Mouse (Mus musculus): ENCODE measurements around the gene Eif4e2. TPM values are rescaled to one million over a fixed set of nuclear protein-coding genes. Genes with fewer than 3 reads are reported as not detected.

Eif4e2 gene
- 69.5 and 72.5 TPM in 2 replicates for polyA plus RNA-seq (2012; rRNA removed)

- peak; percentile 82 for DNase-seq (ENCODE audit: low spot score)
Observed at GRCm38 (mm10) chr1:87213735-87214704, at the start of gene Eif4e2. TSS of gene Eif4e2 (plus strand) at chr1:87213914.

- DNase-seq (ENCODE audit: low spot score): no peak
Observed at GRCm38 (mm10) chr1:87164164-87164795, 49.4 kb upstream of the Eif4e2 start.

GRCm38 (mm10) chr1:87164796-87165184, 48.9 kb upstream of the Eif4e2 start:
- DNase-seq (ENCODE audit: low spot score): no peak

- no peak for DNase-seq (ENCODE audit: low spot score)
Observed at GRCm38 (mm10) chr1:87170458-87170857, 43.3 kb upstream of the Eif4e2 start.

GRCm38 (mm10) chr1:87171312-87171711, 42.4 kb upstream of the Eif4e2 start:
- DNase-seq (ENCODE audit: low spot score): no peak

- DNase-seq (ENCODE audit: low spot score): no peak
Observed at GRCm38 (mm10) chr1:87172316-87172715, 41.4 kb upstream of the Eif4e2 start.

GRCm38 (mm10) chr1:87174006-87174955, 39.4 kb upstream of the Eif4e2 start:
- peak; percentile 42 for DNase-seq (ENCODE audit: low spot score)

- no peak for DNase-seq (ENCODE audit: low spot score)
Observed at GRCm38 (mm10) chr1:87175852-87176292, 37.8 kb upstream of the Eif4e2 start.

- DNase-seq (ENCODE audit: low spot score): no peak
Observed at GRCm38 (mm10) chr1:87180896-87181295, 32.8 kb upstream of the Eif4e2 start.

GRCm38 (mm10) chr1:87183013-87183412, 30.7 kb upstream of the Eif4e2 start, which contains the start of gene Prss56:
TSS of gene Prss56 (plus strand) at chr1:87183313.
- no peak for DNase-seq (ENCODE audit: low spot score)

GRCm38 (mm10) chr1:87183998-87184750, 29.5 kb upstream of the Eif4e2 start:
- DNase-seq (ENCODE audit: low spot score): no peak

GRCm38 (mm10) chr1:87184751-87185139, 29.0 kb upstream of the Eif4e2 start:
- DNase-seq (ENCODE audit: low spot score): peak; percentile 45

- DNase-seq (ENCODE audit: low spot score): no peak
Observed at GRCm38 (mm10) chr1:87185526-87185925, 28.2 kb upstream of the Eif4e2 start.

- no peak for DNase-seq (ENCODE audit: low spot score)
Observed at GRCm38 (mm10) chr1:87186261-87187036, 27.3 kb upstream of the Eif4e2 start.

GRCm38 (mm10) chr1:87187037-87187355, 26.7 kb upstream of the Eif4e2 start:
- DNase-seq (ENCODE audit: low spot score): peak; percentile 48

GRCm38 (mm10) chr1:87190429-87190828, 23.3 kb upstream of the Eif4e2 start, which contains the start of gene Chrnd:
TSS of gene Chrnd (plus strand) at chr1:87190607.
- DNase-seq (ENCODE audit: low spot score): no peak

- no peak for DNase-seq (ENCODE audit: low spot score)
Observed at GRCm38 (mm10) chr1:87197296-87197695, 16.4 kb upstream of the Eif4e2 start.

- DNase-seq (ENCODE audit: low spot score): no peak
Observed at GRCm38 (mm10) chr1:87198119-87199065, 15.3 kb upstream of the Eif4e2 start.

GRCm38 (mm10) chr1:87200811-87201210, 12.9 kb upstream of the Eif4e2 start:
- no peak for DNase-seq (ENCODE audit: low spot score)

Data from urinary bladder, adult 2 months (tissue).